Mouse (Mus musculus): ENCODE measurements at regions not wholly inside any gene's neighbourhood (a gene's known extent, or its start where the extent isn't known, plus 50 kb on each side); places are given as distances from the start of the nearest gene placed in this dataset.

- no peak for DNase-seq
These were observed 77.0 kb downstream of the Irs2 start for GRCm38 (mm10) chr8:10931266-10931665.

- peak in 1 of 2 experiments; percentile 42 for DNase-seq
These were observed 79.4 kb downstream of the Irs2 start for GRCm38 (mm10) chr8:10928836-10929235.

GRCm38 (mm10) chr8:10928342-10928794 is 79.9 kb downstream of the Irs2 start:
- DNase-seq, result peak in 1 of 2 experiments; percentile 47

GRCm38 (mm10) chr8:10927187-10927586 is 81.1 kb downstream of the Irs2 start:
- DNase-seq, result no peak

GRCm38 (mm10) chr8:10926518-10926915 is 81.7 kb downstream of the Irs2 start:
- no peak for DNase-seq

- DNase-seq, result peak; percentile 46 to 64
These were observed 82.4 kb downstream of the Irs2 start for GRCm38 (mm10) chr8:10925582-10926517.

GRCm38 (mm10) chr8:10924526-10925199 is 83.6 kb downstream of the Irs2 start:
- peak; percentile 76 to 87 for DNase-seq

GRCm38 (mm10) chr8:10924001-10924490 is 84.2 kb downstream of the Irs2 start:
- DNase-seq, result no peak

GRCm38 (mm10) chr8:10923071-10924000 is 84.9 kb downstream of the Irs2 start:
- DNase-seq, result peak in 1 of 2 experiments; percentile 57

- DNase-seq, result no peak
These were observed 85.8 kb downstream of the Irs2 start for GRCm38 (mm10) chr8:10922209-10923030.

GRCm38 (mm10) chr8:10921439-10922191 is 86.6 kb downstream of the Irs2 start:
- no peak for DNase-seq

- DNase-seq, result no peak
These were observed 88.6 kb downstream of the Irs2 start for GRCm38 (mm10) chr8:10919620-10920019.

- no peak for DNase-seq
These were observed 89.7 kb downstream of the Irs2 start for GRCm38 (mm10) chr8:10918403-10919035.

GRCm38 (mm10) chr8:10914616-10915015 is 93.6 kb downstream of the Irs2 start:
- DNase-seq, result no peak

- no peak for DNase-seq
These were observed 95.8 kb downstream of the Irs2 start for GRCm38 (mm10) chr8:10912436-10912835.

GRCm38 (mm10) chr8:10911371-10911770 is 96.9 kb downstream of the Irs2 start:
- DNase-seq, result peak in 1 of 2 experiments; percentile 25

GRCm38 (mm10) chr8:10910954-10911353 is 97.3 kb downstream of the Irs2 start:
- DNase-seq, result peak in 1 of 2 experiments; percentile 45

- DNase-seq, result peak; percentile 49 to 74
These were observed 97.9 kb downstream of the Irs2 start for GRCm38 (mm10) chr8:10910244-10910872.

GRCm38 (mm10) chr8:10909155-10909554 is 99.1 kb downstream of the Irs2 start:
- no peak for DNase-seq

GRCm38 (mm10) chr8:10906353-10906752 is 101.9 kb downstream of the Irs2 start:
- no peak for DNase-seq

Data from kidney, postnatal 4 days (tissue).